Mouse (Mus musculus) splenic B cell, adult 2 months (primary cell): ENCODE data around the gene Nlrc5.
A peak's percentile ranks its signal among the peaks of the same experiment; 100 is the strongest.

ENCODE experiments used
- DNase-seq: peaks from one replicate; pipeline ENCODE4 v3.0.0-alpha.2; 2011; ENCODE audit warnings: low read depth, low spot score
- H3K27me3 ChIP-seq: 2 replicates; pipeline ENCODE4 v1.6.1; 2012; ENCODE audit warnings: mild to moderate bottlenecking, low read length, moderate library complexity, mixed read lengths; ENCODE audit not compliant: control insufficient read depth, poor library complexity, insufficient read depth, severe bottlenecking
- H3K36me3 ChIP-seq: 2 replicates; pipeline ENCODE4 v1.6.1; 2012; ENCODE audit warnings: mild to moderate bottlenecking, low read length, moderate library complexity, mixed read lengths; ENCODE audit not compliant: control insufficient read depth, poor library complexity, insufficient read depth, severe bottlenecking

Gene Nlrc5

DNA sequence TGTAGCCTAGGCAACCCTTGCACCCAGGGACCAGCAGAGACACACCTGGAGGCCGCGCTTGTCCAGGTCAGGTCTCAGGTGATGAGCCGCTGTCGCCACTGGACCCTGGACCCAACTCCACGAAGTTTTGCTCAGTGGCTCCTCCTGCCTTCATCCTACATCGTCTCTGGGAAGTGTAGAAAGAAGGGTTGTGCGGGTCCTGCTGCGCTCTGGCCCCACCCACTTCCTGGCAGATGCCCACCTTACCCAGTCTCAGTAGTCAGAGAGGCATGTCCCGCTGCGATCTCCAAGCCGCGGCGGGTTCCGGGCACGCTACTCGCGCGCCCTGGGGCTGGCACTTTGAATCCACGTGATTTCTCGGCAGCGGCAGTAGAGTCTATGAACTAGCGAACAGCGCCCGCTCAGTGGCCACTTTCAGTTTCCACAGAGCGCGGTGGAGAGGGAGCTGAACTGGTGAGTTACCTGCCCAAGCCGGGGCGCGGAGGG, at the start of gene Nlrc5:
Gene Nlrc5, plus strand, starts transcription at position 376 of the 486 bp plus-strand sequence.
- H3K27me3 ChIP-seq = no peaks in the 10 kb centered on the region
- DNase-seq = peak; percentile 89
- H3K36me3 ChIP-seq = no peaks in the 10 kb centered on the region

DNA sequence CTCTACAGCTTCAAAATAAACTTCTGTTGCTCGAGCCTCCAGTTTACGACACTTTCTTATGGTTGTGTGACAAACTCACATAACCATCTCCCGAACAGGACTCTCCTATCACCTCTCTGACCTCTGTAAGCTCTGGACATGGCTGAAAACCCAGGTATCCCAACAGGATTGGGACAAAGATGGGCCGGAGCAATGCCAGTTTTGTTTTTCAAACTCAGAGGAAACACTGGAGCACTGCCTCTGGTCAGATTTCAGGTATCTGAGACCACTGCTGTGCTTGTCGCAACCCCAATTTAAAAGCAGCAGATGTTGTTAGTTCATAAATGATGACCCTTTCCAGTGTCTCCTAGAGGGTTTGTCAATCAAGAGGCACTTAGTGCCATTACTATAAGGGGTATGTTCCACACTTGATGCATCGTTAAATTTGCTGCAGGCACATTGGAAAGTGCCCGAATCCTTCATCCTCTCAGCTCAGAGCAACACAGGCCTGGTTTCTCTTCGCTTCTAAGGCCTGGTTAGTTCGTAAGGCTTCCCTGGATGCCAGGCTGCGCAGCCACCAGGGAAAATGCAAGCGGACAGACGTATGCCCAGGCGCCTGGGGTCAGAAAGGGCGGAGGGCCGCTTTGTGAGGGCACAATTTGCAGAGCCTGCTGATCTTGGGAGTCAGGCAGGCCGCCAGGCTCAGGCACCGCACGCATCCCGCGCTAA, 48.5 kb upstream of the Nlrc5 start:
- Histone ChIP-seq H3K36me3 (peaks cover 12% of the 10 kb centered on the region), H3K27me3 (no peaks in the 10 kb centered on the region)
- DNase-seq = no peak

- peak; percentile 96 for DNase-seq
- Histone ChIP-seq H3K27me3 (no peaks in the 10 kb centered on the region), H3K36me3 (peaks cover 12% of the 10 kb centered on the region)
Measured at GRCm38 (mm10) chr8:94386214-94387026, 47.7 kb upstream of the Nlrc5 start, which contains the start of gene Herpud1. Herpud1 (plus strand) TSS chr8:94386438.

DNA sequence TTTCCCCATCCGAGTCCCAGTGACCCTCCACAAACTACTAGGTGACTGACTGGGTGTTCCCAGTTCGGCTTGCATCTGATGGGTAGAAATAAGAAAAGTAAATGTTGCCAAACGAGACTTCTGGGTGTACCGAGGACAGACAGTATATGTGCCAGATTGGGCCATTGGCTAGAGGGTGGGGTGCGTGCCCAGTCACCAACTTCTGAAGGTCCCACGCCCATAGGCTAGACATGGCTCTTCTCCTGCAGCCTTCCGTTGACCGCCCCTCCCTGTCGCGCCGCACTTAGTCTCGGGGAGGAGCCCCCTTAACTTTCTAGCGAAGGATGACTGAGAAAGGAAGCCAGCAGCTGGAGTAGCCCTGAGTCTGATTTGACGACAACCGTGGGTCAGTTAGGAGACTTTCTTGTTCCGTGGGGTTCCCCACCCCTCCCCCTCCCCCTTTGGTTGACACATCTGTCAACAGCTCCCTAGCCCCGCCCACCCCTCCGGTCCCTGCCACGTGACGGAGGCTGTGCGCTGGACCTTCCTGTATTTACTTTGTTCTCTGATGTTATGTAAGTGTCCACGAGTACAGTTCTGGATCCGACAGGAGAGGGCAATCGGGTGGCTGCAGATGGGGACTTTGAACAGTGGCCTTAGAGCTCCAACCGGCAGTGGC, 47.0 kb upstream of the Nlrc5 start:
- peak; percentile 83 for DNase-seq
- H3K36me3 ChIP-seq = peaks cover 18% of the 10 kb centered on the region
- H3K27me3 ChIP-seq = no peaks in the 10 kb centered on the region

DNA sequence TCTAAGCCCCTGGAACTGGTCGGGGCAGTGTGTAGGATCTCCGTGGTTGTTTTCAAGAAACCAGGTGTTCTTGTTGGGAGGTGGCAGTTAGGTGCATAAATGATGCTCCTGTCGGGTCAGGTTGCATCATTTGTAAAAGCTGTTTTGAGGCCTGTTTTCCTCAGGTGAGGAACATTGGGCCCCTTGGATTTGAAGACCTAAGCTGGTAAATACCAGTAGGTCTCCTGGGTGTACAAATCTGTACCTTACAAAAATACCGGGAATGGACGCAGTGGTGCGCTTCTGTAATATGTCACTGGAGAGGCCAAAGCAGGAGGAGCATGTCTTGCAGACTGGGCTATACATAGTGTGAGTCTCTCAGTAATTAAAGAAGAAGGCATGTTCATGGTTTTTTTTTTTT, 46.4 kb upstream of the Nlrc5 start:
- H3K36me3 ChIP-seq = peaks cover 22% of the 10 kb centered on the region
- H3K27me3 ChIP-seq = no peaks in the 10 kb centered on the region
- no peak for DNase-seq

GRCm38 (mm10) chr8:94389531-94389930, 44.6 kb upstream of the Nlrc5 start:
- H3K27me3 ChIP-seq = no peaks in the 10 kb centered on the region
- no peak for DNase-seq
- peaks cover 34% of the 10 kb centered on the region for H3K36me3 ChIP-seq

DNA sequence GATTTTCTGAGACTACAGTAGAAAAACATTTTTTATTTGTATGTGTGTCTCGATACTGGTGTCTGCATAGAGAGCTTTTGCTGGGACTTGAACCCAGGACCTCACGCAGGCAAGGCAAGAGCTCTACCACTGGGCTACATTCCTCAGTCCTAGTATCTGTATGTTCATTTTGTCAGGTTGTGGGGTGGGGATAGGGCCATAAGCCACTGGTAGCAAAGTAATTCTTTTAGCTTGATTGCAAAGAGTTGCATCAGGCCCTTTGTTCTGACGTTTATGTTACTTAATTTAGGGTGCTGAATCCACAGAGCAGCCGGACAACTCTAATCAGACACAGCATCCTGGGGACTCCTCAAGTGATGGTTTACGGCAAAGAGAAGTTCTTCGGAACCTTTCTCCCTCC, 43.7 kb upstream of the Nlrc5 start:
- Histone ChIP-seq H3K36me3 (peaks cover 41% of the 10 kb centered on the region), H3K27me3 (no peaks in the 10 kb centered on the region)
- no peak for DNase-seq

DNA sequence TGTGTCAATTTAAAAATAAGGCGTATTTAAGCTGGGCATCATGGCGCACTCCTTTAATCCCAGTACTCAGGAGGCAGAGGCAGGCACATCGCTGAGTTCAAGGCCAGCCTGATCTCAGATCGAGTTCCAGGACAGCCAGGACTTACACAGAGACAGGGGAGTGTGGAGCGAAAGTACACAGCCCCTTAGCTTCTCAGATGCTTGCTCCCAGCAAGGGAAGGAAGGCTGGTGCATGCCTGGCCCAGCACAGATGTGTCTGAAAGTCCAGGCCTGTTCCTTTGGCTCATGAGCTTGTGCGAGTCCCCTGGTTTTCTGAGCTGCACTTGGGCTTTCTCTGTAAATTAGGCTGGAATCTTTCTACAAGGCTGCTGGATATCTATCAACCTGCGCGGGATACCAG, 43.2 kb upstream of the Nlrc5 start:
- Histone ChIP-seq H3K36me3 (peaks cover 44% of the 10 kb centered on the region), H3K27me3 (no peaks in the 10 kb centered on the region)
- DNase-seq = no peak

DNA sequence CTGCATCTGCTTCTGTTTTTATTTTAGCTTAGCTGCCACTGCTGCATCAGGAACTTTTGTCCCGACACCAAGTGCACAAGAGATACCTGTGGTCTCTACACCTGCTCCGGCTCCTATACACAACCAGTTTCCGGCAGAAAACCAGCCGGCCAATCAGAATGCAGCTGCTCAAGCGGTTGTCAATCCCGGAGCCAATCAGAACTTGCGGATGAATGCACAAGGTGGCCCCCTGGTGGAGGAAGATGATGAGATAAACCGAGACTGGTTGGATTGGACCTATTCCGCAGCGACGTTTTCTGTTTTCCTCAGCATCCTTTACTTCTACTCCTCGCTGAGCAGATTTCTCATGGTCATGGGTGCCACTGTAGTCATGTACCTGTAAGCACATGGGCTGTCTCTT, 42.0 kb upstream of the Nlrc5 start:
- peak; percentile 70 for DNase-seq
- H3K36me3 ChIP-seq = peaks cover 45% of the 10 kb centered on the region

DNA sequence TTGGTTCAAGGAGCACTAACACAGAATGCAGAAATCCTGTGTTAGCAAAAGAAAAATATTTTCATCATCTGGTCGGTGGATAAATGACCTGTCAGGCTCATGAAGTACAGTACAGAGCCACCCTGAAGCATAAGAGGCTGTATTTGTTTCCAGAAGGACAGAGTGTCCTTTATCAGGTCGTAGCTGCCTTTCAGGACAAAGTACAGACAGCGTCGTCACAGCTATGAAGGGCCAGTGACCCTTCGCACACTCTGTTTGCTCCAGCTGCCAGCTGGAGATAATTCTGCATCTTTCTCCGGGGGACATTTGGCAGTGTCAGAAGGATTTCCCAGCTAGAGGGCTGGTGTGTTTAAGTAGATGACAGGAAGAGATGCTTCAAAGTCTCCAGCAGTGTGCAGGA, 41.5 kb upstream of the Nlrc5 start:
- no peaks in the 10 kb centered on the region for H3K27me3 ChIP-seq
- no peak for DNase-seq
- peaks cover 45% of the 10 kb centered on the region for H3K36me3 ChIP-seq

More for the DNA sequence above, 42.0 kb upstream of the Nlrc5 start:
- H3K27me3 ChIP-seq = no peaks in the 10 kb centered on the region

DNA sequence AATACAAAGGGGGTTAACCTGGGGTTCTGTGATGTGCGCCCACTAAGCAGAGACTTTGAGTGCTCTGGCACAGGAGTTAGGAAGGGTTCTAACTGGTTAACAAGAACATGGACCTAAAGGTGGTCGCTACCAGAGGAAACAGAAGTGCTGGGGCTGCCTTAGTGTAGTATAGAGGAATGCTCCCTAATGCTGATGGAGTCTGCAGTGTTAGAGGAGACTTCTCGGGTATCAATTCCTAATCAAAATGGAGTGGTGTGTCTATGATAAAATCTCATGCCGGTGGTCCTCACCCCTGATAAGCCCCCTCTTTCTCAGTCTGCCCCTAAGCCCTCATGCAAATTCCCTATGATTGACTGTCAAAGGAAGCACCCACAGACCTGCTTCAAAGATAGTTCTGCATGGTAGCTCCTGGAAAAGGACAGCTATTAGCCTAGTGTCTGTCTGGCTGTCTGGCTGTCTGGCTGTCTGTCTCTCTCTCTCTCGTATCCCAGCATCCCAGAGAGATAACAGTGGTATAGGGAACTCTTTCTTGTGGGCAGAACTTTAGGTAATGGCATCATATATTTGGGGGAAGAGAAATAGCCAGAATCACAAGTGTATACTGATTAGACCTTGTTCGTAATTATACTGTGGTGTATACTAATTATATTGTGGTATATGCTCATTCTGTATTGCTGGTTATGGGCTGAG, 38.2 kb upstream of the Nlrc5 start:
- DNase-seq = no peak
- Histone ChIP-seq H3K36me3 (peaks cover 33% of the 10 kb centered on the region), H3K27me3 (no peaks in the 10 kb centered on the region)

GRCm38 (mm10) chr8:94396964-94397657, 37.0 kb upstream of the Nlrc5 start:
- peak; percentile 83 for DNase-seq
- Histone ChIP-seq H3K27me3 (no peaks in the 10 kb centered on the region), H3K36me3 (peaks cover 27% of the 10 kb centered on the region)

DNA sequence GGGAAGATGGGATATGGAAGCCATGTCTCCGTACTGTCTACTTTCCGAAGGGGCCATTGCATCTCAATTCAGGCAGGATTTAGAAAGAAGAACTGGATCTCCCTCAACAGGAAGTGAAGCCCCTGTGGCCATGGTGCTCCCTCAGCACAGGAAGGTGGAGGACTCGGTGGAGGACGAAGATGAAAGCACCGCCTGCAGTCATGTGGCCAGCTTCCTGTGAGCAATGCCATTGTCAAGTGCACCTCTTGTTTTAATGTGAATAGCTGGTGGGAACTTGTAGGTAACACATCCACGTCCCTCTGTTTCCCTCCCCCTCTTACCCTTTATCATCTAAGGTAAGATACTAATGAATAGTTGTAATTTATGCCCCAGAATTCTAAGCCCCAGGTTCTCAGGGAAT, 35.6 kb upstream of the Nlrc5 start:
- Histone ChIP-seq H3K36me3 (peaks cover 19% of the 10 kb centered on the region), H3K27me3 (no peaks in the 10 kb centered on the region)
- peak; percentile 73 for DNase-seq
